Mouse (Mus musculus): ENCODE measurements around the gene Cryzl2. TPM values are rescaled to one million over a fixed set of nuclear protein-coding genes. Genes with fewer than 3 reads are reported as not detected.

The Cryzl2 gene
- polyA plus RNA-seq, 1 experiment from 2014 or later = 6.8 TPM

Other genes with a start within 250 kb of the Cryzl2 start
- 3.4 and 3.8 TPM in 2 replicates for gene Rasal2, start 46.0 kb upstream of the Cryzl2 start, polyA plus RNA-seq (2016; fragmentation: Nextera tagmentation; extraction: Ambion mirVana)
- 3.9 and 4.1 TPM in 2 replicates for gene Sec16b, start 48.2 kb downstream of the Cryzl2 start, polyA plus RNA-seq (2016; fragmentation: Nextera tagmentation; extraction: Ambion mirVana)